Mouse (Mus musculus) limb, embryonic 15.5 days (tissue): ENCODE results near the gene Foxi3. TPM values are rescaled to one million over a fixed set of nuclear protein-coding genes. Genes with fewer than 3 reads are reported as not detected.

Experiments used
- ATAC-seq: fragments of 200-750 bp; cut with Nextera tagmentation; 2 replicates; pipeline ENCODE4 v1.8.0; 2017; ENCODE audit warnings: low read depth, moderate TSS enrichment; ENCODE audit not compliant: insufficient number of reproducible peaks, low FRiP score, low TSS enrichment
- H3K27ac ChIP-seq: fragments of 300-500 bp; sonication (generic); 2 replicates; pipeline ENCODE4 v1.5.1; 2015; ENCODE audit warnings: moderate library complexity, mild to moderate bottlenecking, inconsistent platforms
- H3K27me3 ChIP-seq: fragments of 300-500 bp; sonication (generic); 2 replicates; pipeline ENCODE4 v1.6.1; 2015; ENCODE audit warnings: inconsistent platforms
- H3K36me3 ChIP-seq: fragments of 300-500 bp; sonication (generic); 2 replicates; pipeline ENCODE4 v1.6.1; 2015; ENCODE audit warnings: inconsistent platforms
- H3K4me1 ChIP-seq: fragments of 300-500 bp; sonication (generic); 2 replicates; pipeline ENCODE4 v1.6.1; 2015; ENCODE audit warnings: inconsistent platforms
- H3K4me2 ChIP-seq: fragments of 300-500 bp; sonication (generic); 2 replicates; pipeline ENCODE4 v1.6.1; 2015; ENCODE audit warnings: mild to moderate bottlenecking, inconsistent platforms
- H3K4me3 ChIP-seq: fragments of 300-500 bp; sonication (generic); 2 replicates; pipeline ENCODE4 v1.5.1; 2015; ENCODE audit warnings: mild to moderate bottlenecking, inconsistent platforms
- H3K9ac ChIP-seq: fragments of 300-500 bp; sonication (generic); 2 replicates; pipeline ENCODE4 v1.6.1; 2015; ENCODE audit warnings: inconsistent platforms
- H3K9me3 ChIP-seq: fragments of 300-500 bp; sonication (generic); 2 replicates; pipeline ENCODE4 v1.6.1; 2016; ENCODE audit warnings: inconsistent platforms
- WGBS: fragments of 180-500 bp; shearing (Covaris S2); methylation state at CpG from one replicate; pipeline ENCODE4 v1.1.7; 2015; 5-methylcytosine and 5-hydroxymethylcytosine counted together
- polyA plus RNA-seq: library from polyadenylated mRNA; unstranded; fragments of >200 nt; fragmentation: Nextera tagmentation; extraction: Ambion mirVana; gene quantifications from 2 replicates; pipeline ENCODE4 v1.2.1, GENCODE M21; 2015

Gene Foxi3
- 0.76 and 0.82 TPM in 2 replicates for polyA plus RNA-seq

GRCm38 (mm10) chr6:70956285-70956912 lies at the start of gene Foxi3:
TSS of gene Foxi3 (plus strand) at chr6:70956531.
- WGBS = under 1% methylated on average over 65 of the region's 67 CpGs
- Histone ChIP-seq H3K4me2 (peak within 1 kb of the TSS; percentile 91), H3K9ac (peak within 1 kb of the TSS; percentile 3; the same call in 1 of the 2 replicates), H3K36me3 (no peaks in the 10 kb centered on the region), H3K4me3 (peak within 1 kb of the TSS; percentile 46), H3K27me3 (peaks cover 78% of the 10 kb centered on the region), H3K4me1 (peaks cover 13% of the 10 kb centered on the region), H3K27ac (no peak within 1 kb of the TSS), H3K9me3 (no peaks in the 10 kb centered on the region)
- ATAC-seq = no peak

- H3K36me3 ChIP-seq = peaks cover 19% of the 10 kb centered on the region
- WGBS = 83% methylated on average over 7 of the region's 7 CpGs
- no peaks in the 10 kb centered on the region for H3K27me3 ChIP-seq
- no peak overlapping the region for H3K9ac ChIP-seq
- H3K4me1 ChIP-seq = peaks cover 16% of the 10 kb centered on the region
- no peak overlapping the region for H3K4me2 ChIP-seq
- no peak for ATAC-seq
- H3K9me3 ChIP-seq = no peaks in the 10 kb centered on the region
- no peak overlapping the region for H3K27ac ChIP-seq
- H3K4me3 ChIP-seq = no peak overlapping the region
Measured at GRCm38 (mm10) chr6:70909572-70909971, 46.8 kb upstream of the Foxi3 start.

GRCm38 (mm10) chr6:70910285-70910684 lies 46.0 kb upstream of the Foxi3 start:
- Histone ChIP-seq H3K27ac (no peak overlapping the region), H3K4me3 (no peak overlapping the region), H3K4me1 (peaks cover 16% of the 10 kb centered on the region), H3K9ac (no peak overlapping the region), H3K27me3 (no peaks in the 10 kb centered on the region), H3K9me3 (no peaks in the 10 kb centered on the region), H3K36me3 (peaks cover 16% of the 10 kb centered on the region), H3K4me2 (no peak overlapping the region)
- no peak for ATAC-seq
- 60% methylated on average over 4 of the region's 4 CpGs for WGBS

GRCm38 (mm10) chr6:70911668-70912395 lies 44.5 kb upstream of the Foxi3 start:
- H3K9ac ChIP-seq = no peak overlapping the region
- no peak for ATAC-seq
- H3K4me3 ChIP-seq = peak overlapping the region; percentile 10; the same call in 1 of the 2 replicates
- no peaks in the 10 kb centered on the region for H3K27me3 ChIP-seq
- H3K36me3 ChIP-seq = peaks cover 2% of the 10 kb centered on the region; the same call in 1 of the 2 replicates
- H3K4me1 ChIP-seq = peaks cover 16% of the 10 kb centered on the region
- H3K27ac ChIP-seq = no peak overlapping the region
- H3K4me2 ChIP-seq = peak overlapping the region; percentile 40
- H3K9me3 ChIP-seq = no peaks in the 10 kb centered on the region
- WGBS = 7% methylated on average over 20 of the region's 20 CpGs

GRCm38 (mm10) chr6:70912396-70912765 lies 44.0 kb upstream of the Foxi3 start:
- Histone ChIP-seq H3K4me2 (no peak overlapping the region), H3K9ac (no peak overlapping the region), H3K27ac (no peak overlapping the region), H3K9me3 (no peaks in the 10 kb centered on the region), H3K4me3 (no peak overlapping the region), H3K4me1 (peaks cover 16% of the 10 kb centered on the region), H3K36me3 (no peaks in the 10 kb centered on the region), H3K27me3 (no peaks in the 10 kb centered on the region)
- WGBS = 56% methylated on average over 7 of the region's 7 CpGs
- no peak for ATAC-seq

- Histone ChIP-seq H3K9ac (no peak within 1 kb of the TSS), H3K4me1 (peaks cover 7% of the 10 kb centered on the region), H3K36me3 (no peaks in the 10 kb centered on the region), H3K9me3 (no peaks in the 10 kb centered on the region), H3K27ac (no peak within 1 kb of the TSS), H3K4me3 (no peak within 1 kb of the TSS), H3K4me2 (no peak within 1 kb of the TSS), H3K27me3 (no peaks in the 10 kb centered on the region)
- no peak for ATAC-seq
- 82% methylated on average over 3 of the region's 3 CpGs for WGBS
Measured at GRCm38 (mm10) chr6:70918827-70919226, 37.5 kb upstream of the Foxi3 start, which contains the start of gene Tex37. TSS of gene Tex37 (minus strand) at chr6:70918927.

- Histone ChIP-seq H3K27me3 (no peaks in the 10 kb centered on the region), H3K4me2 (peak overlapping the region; percentile 44), H3K4me1 (peaks cover 7% of the 10 kb centered on the region), H3K9me3 (no peaks in the 10 kb centered on the region), H3K36me3 (no peaks in the 10 kb centered on the region), H3K4me3 (peak overlapping the region; percentile 6; the same call in 1 of the 2 replicates), H3K27ac (no peak overlapping the region), H3K9ac (no peak overlapping the region)
- ATAC-seq = no peak
- 4% methylated on average over 22 of the region's 22 CpGs for WGBS
Measured at GRCm38 (mm10) chr6:70921274-70922074, 34.9 kb upstream of the Foxi3 start.

- Histone ChIP-seq H3K9ac (no peak overlapping the region), H3K9me3 (no peaks in the 10 kb centered on the region), H3K27ac (no peak overlapping the region), H3K27me3 (no peaks in the 10 kb centered on the region), H3K36me3 (no peaks in the 10 kb centered on the region), H3K4me3 (no peak overlapping the region), H3K4me2 (no peak overlapping the region), H3K4me1 (no peaks in the 10 kb centered on the region)
- WGBS = 89% methylated on average over 2 of the region's 2 CpGs
- no peak for ATAC-seq
Measured at GRCm38 (mm10) chr6:70931801-70932200, 24.5 kb upstream of the Foxi3 start.

GRCm38 (mm10) chr6:70953274-70953673 lies 3.1 kb upstream of the Foxi3 start:
- Histone ChIP-seq H3K27ac (no peak overlapping the region), H3K4me1 (peaks cover 13% of the 10 kb centered on the region), H3K4me3 (no peak overlapping the region), H3K9ac (no peak overlapping the region), H3K4me2 (no peak overlapping the region), H3K9me3 (no peaks in the 10 kb centered on the region), H3K36me3 (no peaks in the 10 kb centered on the region), H3K27me3 (peaks cover 56% of the 10 kb centered on the region)
- no peak for ATAC-seq
- WGBS = 62% methylated on average over 7 of the region's 7 CpGs

GRCm38 (mm10) chr6:70954040-70954439 lies 2.3 kb upstream of the Foxi3 start:
- no peak overlapping the region for H3K4me2 ChIP-seq
- peaks cover 13% of the 10 kb centered on the region for H3K4me1 ChIP-seq
- H3K9ac ChIP-seq = no peak overlapping the region
- no peaks in the 10 kb centered on the region for H3K9me3 ChIP-seq
- no peak overlapping the region for H3K4me3 ChIP-seq
- H3K36me3 ChIP-seq = no peaks in the 10 kb centered on the region
- H3K27me3 ChIP-seq = peaks cover 63% of the 10 kb centered on the region
- WGBS = 7% methylated on average over 6 of the region's 6 CpGs
- ATAC-seq = no peak
- no peak overlapping the region for H3K27ac ChIP-seq

GRCm38 (mm10) chr6:70955291-70955800 lies 985 bp upstream of the Foxi3 start:
- Histone ChIP-seq H3K9me3 (no peaks in the 10 kb centered on the region), H3K4me1 (peaks cover 13% of the 10 kb centered on the region), H3K36me3 (no peaks in the 10 kb centered on the region), H3K4me3 (no peak overlapping the region), H3K27me3 (peaks cover 74% of the 10 kb centered on the region), H3K27ac (no peak overlapping the region), H3K4me2 (no peak overlapping the region), H3K9ac (no peak overlapping the region)
- 4% methylated on average over 14 of the region's 14 CpGs for WGBS
- ATAC-seq = no peak
